Mouse (Mus musculus) stomach, embryonic 14.5 days (tissue): ENCODE results near the gene Acadvl. TPM values are rescaled to one million over a fixed set of nuclear protein-coding genes. Genes with fewer than 3 reads are reported as not detected.

Source experiments
- ATAC-seq: fragments of 200-750 bp; cut with Nextera tagmentation; 2 replicates; pipeline ENCODE4 v1.8.0; 2017; ENCODE audit warnings: low read depth, moderate TSS enrichment; ENCODE audit not compliant: insufficient number of reproducible peaks, insufficient read depth, low FRiP score
- H3K27ac ChIP-seq: fragments of 300-500 bp; sonication (generic); 2 replicates; pipeline ENCODE4 v1.5.1; 2014; ENCODE audit warnings: mild to moderate bottlenecking, low read length, moderate library complexity, mixed read lengths
- H3K27me3 ChIP-seq: fragments of 300-500 bp; sonication (generic); 2 replicates; pipeline ENCODE4 v1.6.1; 2014; ENCODE audit warnings: low read length, control low read depth, mixed read lengths; ENCODE audit not compliant: control insufficient read depth, insufficient read depth
- H3K36me3 ChIP-seq: fragments of 300-500 bp; sonication (generic); 2 replicates; pipeline ENCODE4 v1.6.1; 2014; ENCODE audit warnings: mild to moderate bottlenecking, control low read depth, low read length, moderate library complexity, mixed read lengths; ENCODE audit not compliant: control insufficient read depth, insufficient read depth
- H3K4me1 ChIP-seq: fragments of 300-500 bp; sonication (generic); 2 replicates; pipeline ENCODE4 v1.6.1; 2014; ENCODE audit warnings: low read length, control low read depth, mixed read lengths; ENCODE audit not compliant: control insufficient read depth, insufficient read depth
- H3K4me2 ChIP-seq: fragments of 300-500 bp; sonication (generic); replicated peaks from 2 replicates; pipeline ENCODE4 v1.6.1; 2014; ENCODE audit warnings: low read depth, low read length, control low read depth
- H3K4me3 ChIP-seq: fragments of 300-500 bp; sonication (generic); 2 replicates; pipeline ENCODE4 v1.5.1; 2014; ENCODE audit warnings: low read depth, low read length, control low read depth
- H3K9ac ChIP-seq: fragments of 300-500 bp; sonication (generic); replicated peaks from 2 replicates; pipeline ENCODE4 v1.6.1; 2014; ENCODE audit warnings: low read depth, mild to moderate bottlenecking, control low read depth, low read length, moderate library complexity, mixed read lengths
- H3K9me3 ChIP-seq: fragments of 300-500 bp; sonication (generic); 2 replicates; pipeline ENCODE4 v1.6.1; 2016; ENCODE audit warnings: low read depth, low read length, control low read depth; ENCODE audit not compliant: control insufficient read depth
- WGBS: fragments of 180-500 bp; shearing (Covaris S2); extraction: QIAGEN DNeasy Blood & Tissue Kit; methylation state at CpG from one replicate; pipeline ENCODE4 v1.1.7; 2014; 5-methylcytosine and 5-hydroxymethylcytosine counted together
- polyA plus RNA-seq: library from polyadenylated mRNA; unstranded; fragments of >200 nt; fragmentation: Nextera tagmentation; extraction: Ambion mirVana; gene quantifications from 2 replicates; pipeline ENCODE4 v1.2.1, GENCODE M21; 2014

The Acadvl gene
- polyA plus RNA-seq, 1 experiment from 2014 or later: 61.3 TPM

DNA sequence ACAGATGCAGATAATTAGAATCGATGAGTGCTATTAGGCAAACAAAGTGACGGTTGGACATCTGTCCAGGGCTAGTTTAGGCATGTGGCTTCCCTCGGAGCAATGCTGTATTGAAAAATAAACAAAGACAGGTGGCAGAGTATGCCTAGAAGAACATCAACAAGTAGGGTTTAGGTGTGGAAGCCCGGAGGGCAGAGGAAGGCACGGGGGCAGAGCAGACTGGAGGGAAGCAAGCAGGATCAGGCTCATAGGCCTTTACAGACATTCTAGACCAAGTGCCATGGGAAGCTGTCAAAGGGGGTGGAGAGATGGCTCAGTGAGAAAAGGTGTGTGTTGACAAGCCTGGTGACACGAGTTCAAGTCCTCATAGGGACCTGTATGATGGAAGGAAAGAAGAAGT is 34.2 kb upstream of the Acadvl start:
- WGBS: 59% methylated on average over 6 of the region's 6 CpGs
- H3K27me3 ChIP-seq: no peaks in the 10 kb centered on the region

DNA sequence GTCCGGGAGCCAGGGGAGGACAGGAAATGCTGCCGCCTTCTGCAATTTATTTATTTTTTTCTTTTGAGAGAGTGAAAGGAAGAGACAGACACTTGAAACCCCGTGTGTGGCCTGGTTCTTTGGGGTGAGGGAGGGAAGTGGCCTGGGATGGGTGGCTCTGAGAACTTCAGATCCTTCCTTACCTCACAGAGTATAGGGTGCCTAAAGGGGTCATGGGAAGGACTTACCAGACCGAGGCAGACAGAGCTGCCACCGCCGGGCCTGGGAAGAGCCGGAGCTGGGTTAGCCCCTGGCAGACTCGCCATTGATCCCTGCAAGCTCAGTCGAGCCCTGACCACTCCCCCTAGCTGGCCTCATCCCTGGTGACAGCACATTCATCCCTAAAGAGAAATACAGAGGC is 30.2 kb upstream of the Acadvl start:
- Histone ChIP-seq H3K4me1 (no peaks in the 10 kb centered on the region), H3K36me3 (peaks cover 16% of the 10 kb centered on the region), H3K4me2 (no peak overlapping the region), H3K9ac (no peak overlapping the region), H3K27ac (no peak overlapping the region), H3K4me3 (no peak overlapping the region), H3K27me3 (no peaks in the 10 kb centered on the region), H3K9me3 (no peaks in the 10 kb centered on the region)
- 30% methylated on average over 9 of the region's 9 CpGs for WGBS
- ATAC-seq: no peak

More for the DNA sequence above, 34.2 kb upstream of the Acadvl start:
- H3K4me3 ChIP-seq: no peak overlapping the region
- no peak overlapping the region for H3K9ac ChIP-seq
- ATAC-seq: no peak
- H3K27ac ChIP-seq: no peak overlapping the region
- 0 out of 2 replicates have a peak, but pooled peaks cover 4% of the 10 kb centered on the region for H3K4me1 ChIP-seq
- no peaks in the 10 kb centered on the region; the same call in 1 of the 2 replicates for H3K36me3 ChIP-seq
- H3K9me3 ChIP-seq: no peaks in the 10 kb centered on the region
- H3K4me2 ChIP-seq: no peak overlapping the region

DNA sequence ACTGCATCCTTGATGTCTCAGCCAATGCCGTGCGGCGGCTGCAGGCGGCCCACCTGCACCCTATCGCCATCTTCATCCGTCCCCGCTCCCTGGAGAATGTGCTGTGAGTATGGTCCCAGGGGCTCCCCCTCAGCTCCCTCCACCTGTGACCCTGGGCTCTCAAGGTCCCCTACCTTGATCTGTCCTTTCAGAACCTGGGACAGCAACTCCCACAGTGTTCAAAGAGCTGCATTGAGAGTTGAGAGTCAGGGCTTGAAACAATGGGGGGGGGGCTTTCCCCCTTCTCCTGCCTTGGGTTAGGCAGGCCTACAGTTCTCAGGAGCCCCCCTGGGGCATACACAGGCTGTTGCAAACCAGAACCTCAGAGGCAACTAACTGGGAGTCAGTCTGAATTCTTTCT is 28.5 kb upstream of the Acadvl start:
- Histone ChIP-seq H3K4me1 (no peaks in the 10 kb centered on the region), H3K4me2 (no peak overlapping the region), H3K36me3 (peaks cover 23% of the 10 kb centered on the region), H3K4me3 (no peak overlapping the region), H3K27ac (no peak overlapping the region), H3K27me3 (no peaks in the 10 kb centered on the region), H3K9me3 (no peaks in the 10 kb centered on the region), H3K9ac (no peak overlapping the region)
- 79% methylated on average over 7 of the region's 7 CpGs for WGBS
- no peak for ATAC-seq

DNA sequence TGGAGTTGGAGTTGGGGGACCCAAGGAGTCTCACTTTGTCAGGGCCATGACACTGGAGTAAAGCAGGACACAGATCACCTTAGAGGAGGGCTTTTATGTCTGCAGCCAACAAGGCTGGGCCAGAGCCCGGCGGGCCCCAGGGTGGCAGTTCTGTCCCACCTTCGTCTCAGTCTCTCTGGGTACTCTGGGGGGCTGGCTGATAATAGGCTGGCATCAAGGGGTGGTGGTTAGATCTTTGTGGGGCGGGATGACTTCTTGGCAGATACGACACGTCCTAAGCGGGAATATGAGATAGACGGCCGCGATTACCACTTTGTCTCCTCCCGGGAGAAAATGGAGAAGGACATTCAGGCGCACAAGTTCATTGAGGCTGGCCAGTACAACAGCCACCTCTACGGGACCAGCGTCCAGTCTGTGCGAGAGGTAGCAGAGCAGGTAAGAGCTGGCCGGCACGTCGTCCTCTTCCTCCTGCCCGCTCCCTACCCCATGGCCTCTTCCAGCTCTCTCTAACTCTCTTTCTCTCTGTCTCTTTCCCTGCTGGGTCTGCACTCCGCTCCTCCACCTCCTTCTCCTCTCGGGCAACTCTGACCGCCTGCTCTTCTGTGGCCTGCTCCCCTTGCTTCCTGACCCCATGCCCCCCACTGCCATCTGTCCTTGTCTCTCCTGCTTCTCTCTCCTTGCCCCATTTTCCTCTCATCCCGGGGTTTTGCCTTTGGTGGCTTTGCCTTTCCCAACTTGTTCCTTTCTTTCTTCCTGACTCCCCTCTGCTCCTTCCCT is 27.3 kb upstream of the Acadvl start:
- no peak for ATAC-seq
- peaks cover 23% of the 10 kb centered on the region for H3K36me3 ChIP-seq
- H3K4me3 ChIP-seq: no peak overlapping the region
- no peaks in the 10 kb centered on the region for H3K27me3 ChIP-seq
- 84% methylated on average over 23 of the region's 23 CpGs for WGBS
- H3K4me1 ChIP-seq: no peaks in the 10 kb centered on the region
- H3K27ac ChIP-seq: no peak overlapping the region
- no peak overlapping the region for H3K9ac ChIP-seq
- no peaks in the 10 kb centered on the region for H3K9me3 ChIP-seq
- no peak overlapping the region for H3K4me2 ChIP-seq

DNA sequence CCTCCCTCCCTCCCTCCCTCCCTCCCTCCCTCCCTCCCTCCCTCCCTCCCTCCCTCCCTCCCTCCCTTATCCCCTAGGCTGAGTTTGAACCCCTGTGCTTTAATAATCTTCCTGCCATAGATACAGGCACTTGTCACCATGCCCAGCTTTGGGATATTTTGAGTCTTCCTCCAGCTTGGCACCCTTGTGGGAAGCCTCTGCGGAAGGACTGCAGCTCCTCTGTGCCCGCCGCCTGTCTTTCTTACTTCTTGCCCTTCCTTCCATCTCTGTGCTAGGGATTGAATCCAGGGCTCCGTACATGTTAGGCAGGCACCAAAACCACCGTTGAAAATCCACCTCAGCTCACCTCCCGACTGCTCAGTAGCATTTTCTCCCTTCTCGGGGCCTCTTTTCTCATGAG is 25.0 kb upstream of the Acadvl start:
- ATAC-seq: no peak
- Histone ChIP-seq H3K9ac (no peak overlapping the region), H3K36me3 (peaks cover 23% of the 10 kb centered on the region), H3K4me2 (no peak overlapping the region), H3K4me1 (no peaks in the 10 kb centered on the region), H3K4me3 (no peak overlapping the region), H3K27ac (no peak overlapping the region), H3K9me3 (no peaks in the 10 kb centered on the region), H3K27me3 (no peaks in the 10 kb centered on the region)
- WGBS: 87% methylated on average over 7 of the region's 7 CpGs

DNA sequence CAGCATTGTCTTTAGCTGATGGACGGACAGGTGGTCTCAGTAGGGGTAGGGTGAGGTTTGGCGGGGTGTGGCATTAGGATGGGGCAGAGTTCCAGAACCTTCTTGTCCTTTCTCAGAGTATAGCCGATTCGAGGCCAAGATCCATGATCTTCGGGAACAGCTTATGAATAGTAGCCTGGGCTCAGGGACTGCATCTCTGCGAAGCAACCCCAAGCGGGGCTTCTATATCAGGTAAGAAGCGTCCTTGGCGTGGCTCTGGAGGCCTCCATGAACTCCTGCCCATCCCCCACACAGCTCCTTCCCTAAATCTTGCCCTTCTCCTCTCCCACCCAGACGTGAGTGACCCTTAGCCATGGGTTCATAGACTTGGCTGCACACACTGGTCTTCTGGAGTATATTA is 24.4 kb upstream of the Acadvl start:
- Histone ChIP-seq H3K36me3 (peaks cover 23% of the 10 kb centered on the region), H3K4me3 (no peak overlapping the region), H3K4me2 (no peak overlapping the region), H3K9me3 (no peaks in the 10 kb centered on the region), H3K27ac (no peak overlapping the region), H3K4me1 (no peaks in the 10 kb centered on the region), H3K9ac (no peak overlapping the region), H3K27me3 (no peaks in the 10 kb centered on the region)
- WGBS: 90% methylated on average over 10 of the region's 10 CpGs
- ATAC-seq: no peak

DNA sequence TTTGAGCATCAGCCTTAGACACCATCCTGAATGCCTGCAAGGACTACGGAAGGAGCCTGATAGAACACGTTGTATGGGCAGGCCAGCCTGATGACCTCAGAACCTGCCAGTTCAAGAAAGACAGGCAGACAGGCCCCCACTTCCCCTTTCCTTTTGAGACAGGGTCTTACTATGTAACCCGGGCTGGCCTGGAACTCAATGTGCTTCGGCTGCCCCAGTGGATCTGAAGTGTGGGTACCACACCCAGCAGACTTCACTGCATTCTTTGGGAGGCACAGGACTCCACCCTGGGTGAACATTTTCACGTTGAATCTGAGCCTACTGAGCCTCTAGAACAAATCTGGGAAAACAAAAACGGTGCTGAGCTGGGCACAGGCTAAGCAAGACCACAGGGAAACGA is 23.0 kb upstream of the Acadvl start:
- Histone ChIP-seq H3K9ac (no peak overlapping the region), H3K27me3 (no peaks in the 10 kb centered on the region), H3K9me3 (no peaks in the 10 kb centered on the region), H3K4me2 (no peak overlapping the region), H3K36me3 (peaks cover 14% of the 10 kb centered on the region; the same call in 1 of the 2 replicates), H3K4me1 (no peaks in the 10 kb centered on the region), H3K4me3 (no peak overlapping the region), H3K27ac (no peak overlapping the region)
- WGBS: 70% methylated on average over 7 of the region's 7 CpGs
- no peak for ATAC-seq

DNA sequence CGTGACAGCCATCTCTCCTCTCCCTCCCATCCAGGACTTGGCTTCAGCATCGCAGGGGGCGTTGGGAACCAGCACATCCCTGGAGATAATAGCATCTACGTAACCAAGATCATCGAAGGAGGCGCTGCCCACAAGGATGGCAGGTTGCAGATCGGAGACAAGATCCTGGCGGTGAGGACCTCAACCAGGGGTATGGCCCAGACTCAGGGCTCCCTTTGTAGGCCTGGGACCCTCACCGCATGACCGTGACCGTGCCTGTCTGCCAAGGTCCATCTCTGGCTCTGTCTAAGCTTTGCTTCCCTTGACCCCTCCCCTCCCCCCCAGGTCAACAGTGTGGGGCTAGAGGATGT is 16.1 kb upstream of the Acadvl start:
- no peak overlapping the region for H3K4me2 ChIP-seq
- no peak overlapping the region for H3K9ac ChIP-seq
- H3K27me3 ChIP-seq: no peaks in the 10 kb centered on the region
- H3K36me3 ChIP-seq: peaks cover 12% of the 10 kb centered on the region
- WGBS: 96% methylated on average over 11 of the region's 11 CpGs
- H3K9me3 ChIP-seq: no peaks in the 10 kb centered on the region
- H3K4me3 ChIP-seq: no peak overlapping the region
- ATAC-seq: no peak
- H3K27ac ChIP-seq: no peak overlapping the region
- H3K4me1 ChIP-seq: peaks cover 36% of the 10 kb centered on the region
